Mouse (Mus musculus): ENCODE data around the gene Max. TPM values are rescaled to one million over a fixed set of nuclear protein-coding genes. Genes with fewer than 3 reads are reported as not detected.
A peak's percentile ranks its signal among the peaks of the same experiment; 100 is the strongest.

Gene Max
- 6.9 and 11.6 TPM in 2 replicates for polyA plus RNA-seq (2015; fragmentation: Nextera tagmentation; extraction: Ambion mirVana)

- peak within 1 kb of the TSS; percentile 86 for H3K4me3 ChIP-seq (ENCODE audit: low read length)
- H3K27me3 ChIP-seq (ENCODE audit: control insufficient read depth, insufficient read depth, low read length), result no peaks in the 10 kb centered on the region
- peak within 1 kb of the TSS; percentile 95 for H3K4me2 ChIP-seq (ENCODE audit: low read depth, low read length)
- WGBS, result under 1% methylated on average over 69 of the region's 73 CpGs
- peak within 1 kb of the TSS; percentile 82 for H3K9ac ChIP-seq (ENCODE audit: low read length)
- peak within 1 kb of the TSS; percentile 81 for H3K27ac ChIP-seq (ENCODE audit: low read length)
- no peaks in the 10 kb centered on the region for H3K9me3 ChIP-seq (replicated peaks; ENCODE audit: control insufficient read depth, low read length)
- ATAC-seq (replicated peaks; ENCODE audit: extremely low read depth, insufficient read depth, low FRiP score), result peak; percentile 98
- H3K36me3 ChIP-seq (ENCODE audit: control insufficient read depth, insufficient read depth), result peaks cover 13% of the 10 kb centered on the region; the same call in 1 of the 2 replicates
- peaks cover 16% of the 10 kb centered on the region for H3K4me1 ChIP-seq (ENCODE audit: control insufficient read depth, insufficient read depth, low read length)
Measured at GRCm38 (mm10) chr12:76961932-76962891, at the start of gene Max. Gene Max (minus strand): TSS chr12:76962201.

GRCm38 (mm10) chr12:77011092-77011720, 49.2 kb upstream of the Max start:
- H3K9me3 ChIP-seq (replicated peaks; ENCODE audit: control insufficient read depth, low read length), result no peaks in the 10 kb centered on the region
- H3K4me3 ChIP-seq (ENCODE audit: low read length), result no peak overlapping the region
- no peak overlapping the region for H3K27ac ChIP-seq (ENCODE audit: low read length)
- H3K27me3 ChIP-seq (ENCODE audit: control insufficient read depth, insufficient read depth, low read length), result no peaks in the 10 kb centered on the region
- H3K4me2 ChIP-seq (ENCODE audit: low read depth, low read length), result no peak overlapping the region
- no peaks in the 10 kb centered on the region; the same call in 1 of the 2 replicates for H3K4me1 ChIP-seq (ENCODE audit: control insufficient read depth, insufficient read depth, low read length)
- no peak for ATAC-seq (replicated peaks; ENCODE audit: extremely low read depth, insufficient read depth, low FRiP score)
- WGBS, result 35% methylated on average over 6 of the region's 6 CpGs
- H3K36me3 ChIP-seq (ENCODE audit: control insufficient read depth, insufficient read depth), result no peaks in the 10 kb centered on the region
- H3K9ac ChIP-seq (ENCODE audit: low read length), result no peak overlapping the region

GRCm38 (mm10) chr12:77009202-77010030, 47.4 kb upstream of the Max start:
- 40% methylated on average over 20 of the region's 20 CpGs for WGBS
- Histone ChIP-seq H3K27ac (ENCODE audit: low read length) (no peak overlapping the region), H3K4me1 (ENCODE audit: control insufficient read depth, insufficient read depth, low read length) (no peaks in the 10 kb centered on the region; the same call in 1 of the 2 replicates), H3K27me3 (ENCODE audit: control insufficient read depth, insufficient read depth, low read length) (no peaks in the 10 kb centered on the region), H3K4me2 (ENCODE audit: low read depth, low read length) (peak overlapping the region; percentile 19; the same call in 1 of the 2 replicates), H3K9ac (ENCODE audit: low read length) (no peak overlapping the region), H3K9me3 (replicated peaks; ENCODE audit: control insufficient read depth, low read length) (no peaks in the 10 kb centered on the region), H3K36me3 (ENCODE audit: control insufficient read depth, insufficient read depth) (no peaks in the 10 kb centered on the region), H3K4me3 (ENCODE audit: low read length) (no peak overlapping the region)
- no peak for ATAC-seq (replicated peaks; ENCODE audit: extremely low read depth, insufficient read depth, low FRiP score)

GRCm38 (mm10) chr12:77004893-77005292, 42.9 kb upstream of the Max start:
- ATAC-seq (replicated peaks; ENCODE audit: extremely low read depth, insufficient read depth, low FRiP score), result no peak
- Histone ChIP-seq H3K36me3 (ENCODE audit: control insufficient read depth, insufficient read depth) (no peaks in the 10 kb centered on the region), H3K4me1 (ENCODE audit: control insufficient read depth, insufficient read depth, low read length) (no peaks in the 10 kb centered on the region; the same call in 1 of the 2 replicates), H3K4me3 (ENCODE audit: low read length) (no peak overlapping the region), H3K27ac (ENCODE audit: low read length) (no peak overlapping the region), H3K9ac (ENCODE audit: low read length) (no peak overlapping the region), H3K4me2 (ENCODE audit: low read depth, low read length) (no peak overlapping the region), H3K27me3 (ENCODE audit: control insufficient read depth, insufficient read depth, low read length) (no peaks in the 10 kb centered on the region), H3K9me3 (replicated peaks; ENCODE audit: control insufficient read depth, low read length) (no peaks in the 10 kb centered on the region)
- 50% methylated on average over 10 of the region's 10 CpGs for WGBS

GRCm38 (mm10) chr12:77002551-77003228, 40.7 kb upstream of the Max start:
- 71% methylated on average over 8 of the region's 8 CpGs for WGBS
- H3K9ac ChIP-seq (ENCODE audit: low read length), result no peak overlapping the region
- no peak overlapping the region for H3K27ac ChIP-seq (ENCODE audit: low read length)
- ATAC-seq (replicated peaks; ENCODE audit: extremely low read depth, insufficient read depth, low FRiP score), result no peak
- H3K4me2 ChIP-seq (ENCODE audit: low read depth, low read length), result no peak overlapping the region
- H3K4me3 ChIP-seq (ENCODE audit: low read length), result no peak overlapping the region
- H3K9me3 ChIP-seq (replicated peaks; ENCODE audit: control insufficient read depth, low read length), result no peaks in the 10 kb centered on the region
- no peaks in the 10 kb centered on the region for H3K4me1 ChIP-seq (ENCODE audit: control insufficient read depth, insufficient read depth, low read length)
- H3K27me3 ChIP-seq (ENCODE audit: control insufficient read depth, insufficient read depth, low read length), result no peaks in the 10 kb centered on the region
- H3K36me3 ChIP-seq (ENCODE audit: control insufficient read depth, insufficient read depth), result no peaks in the 10 kb centered on the region

GRCm38 (mm10) chr12:77001312-77001711, 39.3 kb upstream of the Max start:
- no peak overlapping the region for H3K4me2 ChIP-seq (ENCODE audit: low read depth, low read length)
- no peaks in the 10 kb centered on the region for H3K27me3 ChIP-seq (ENCODE audit: control insufficient read depth, insufficient read depth, low read length)
- ATAC-seq (replicated peaks; ENCODE audit: extremely low read depth, insufficient read depth, low FRiP score), result no peak
- 54% methylated on average over 1 of the region's 1 CpGs for WGBS
- H3K27ac ChIP-seq (ENCODE audit: low read length), result no peak overlapping the region
- no peaks in the 10 kb centered on the region for H3K36me3 ChIP-seq (ENCODE audit: control insufficient read depth, insufficient read depth)
- no peaks in the 10 kb centered on the region for H3K9me3 ChIP-seq (replicated peaks; ENCODE audit: control insufficient read depth, low read length)
- no peak overlapping the region for H3K4me3 ChIP-seq (ENCODE audit: low read length)
- H3K9ac ChIP-seq (ENCODE audit: low read length), result no peak overlapping the region
- H3K4me1 ChIP-seq (ENCODE audit: control insufficient read depth, insufficient read depth, low read length), result no peaks in the 10 kb centered on the region

- no peaks in the 10 kb centered on the region for H3K27me3 ChIP-seq (ENCODE audit: control insufficient read depth, insufficient read depth, low read length)
- ATAC-seq (replicated peaks; ENCODE audit: extremely low read depth, insufficient read depth, low FRiP score), result no peak; the same call in 1 of the 2 replicates
- no peaks in the 10 kb centered on the region for H3K4me1 ChIP-seq (ENCODE audit: control insufficient read depth, insufficient read depth, low read length)
- no peaks in the 10 kb centered on the region for H3K36me3 ChIP-seq (ENCODE audit: control insufficient read depth, insufficient read depth)
- H3K9ac ChIP-seq (ENCODE audit: low read length), result no peak overlapping the region
- 20% methylated on average over 6 of the region's 6 CpGs for WGBS
- no peaks in the 10 kb centered on the region for H3K9me3 ChIP-seq (replicated peaks; ENCODE audit: control insufficient read depth, low read length)
- H3K4me3 ChIP-seq (ENCODE audit: low read length), result no peak overlapping the region
- H3K27ac ChIP-seq (ENCODE audit: low read length), result no peak overlapping the region
- no peak overlapping the region for H3K4me2 ChIP-seq (ENCODE audit: low read depth, low read length)
Measured at GRCm38 (mm10) chr12:77000705-77001284, 38.8 kb upstream of the Max start.

GRCm38 (mm10) chr12:77000096-77000704, 38.2 kb upstream of the Max start:
- WGBS, result 10% methylated on average over 4 of the region's 4 CpGs
- H3K4me3 ChIP-seq (ENCODE audit: low read length), result no peak overlapping the region
- no peak overlapping the region for H3K9ac ChIP-seq (ENCODE audit: low read length)
- H3K4me2 ChIP-seq (ENCODE audit: low read depth, low read length), result no peak overlapping the region
- no peak; the same call in 1 of the 2 replicates for ATAC-seq (replicated peaks; ENCODE audit: extremely low read depth, insufficient read depth, low FRiP score)
- H3K27ac ChIP-seq (ENCODE audit: low read length), result no peak overlapping the region
- H3K36me3 ChIP-seq (ENCODE audit: control insufficient read depth, insufficient read depth), result no peaks in the 10 kb centered on the region
- no peaks in the 10 kb centered on the region for H3K27me3 ChIP-seq (ENCODE audit: control insufficient read depth, insufficient read depth, low read length)
- H3K9me3 ChIP-seq (replicated peaks; ENCODE audit: control insufficient read depth, low read length), result no peaks in the 10 kb centered on the region
- no peaks in the 10 kb centered on the region for H3K4me1 ChIP-seq (ENCODE audit: control insufficient read depth, insufficient read depth, low read length)
